Mouse (Mus musculus): ENCODE data around the gene Lamb2.

Gene Lamb2

GRCm38 (mm10) chr9:108479721-108480351, at the start of gene Lamb2:
Gene Lamb2 (plus strand): TSS chr9:108479736.
- no peak for DNase-seq (ENCODE audit: low read depth)

DNA sequence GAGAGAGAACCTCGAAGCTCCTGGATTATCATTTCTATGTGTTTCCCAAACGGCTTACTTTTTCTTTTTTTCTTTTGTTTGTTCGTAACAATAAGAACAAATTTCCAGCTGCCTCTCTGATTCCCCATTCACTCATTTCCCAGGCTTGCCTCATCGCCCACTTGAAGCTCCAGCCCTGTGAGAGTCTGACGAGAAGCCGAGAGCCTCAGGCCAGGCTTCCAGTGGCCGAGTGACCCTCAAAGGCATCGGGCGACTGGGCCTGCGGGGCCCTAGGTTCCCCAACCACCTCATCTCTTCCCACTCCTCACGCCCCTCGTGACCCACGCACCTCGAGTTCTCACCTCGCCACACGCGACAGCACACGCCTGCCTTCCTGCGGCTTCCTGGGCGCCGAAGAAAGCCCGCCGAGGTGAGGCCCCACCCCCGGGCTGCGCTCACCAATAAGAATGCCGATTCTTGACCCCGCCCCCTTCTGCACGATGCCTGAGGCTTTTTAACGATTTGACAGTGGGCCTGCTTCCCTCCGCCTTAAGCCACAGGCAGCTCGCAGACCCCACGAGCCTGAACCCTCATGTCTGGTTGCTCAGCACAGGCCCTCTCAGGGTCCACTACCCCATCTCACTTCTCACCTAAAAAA, 48.0 kb upstream of the Lamb2 start:
- no peak for DNase-seq (ENCODE audit: low read depth)

DNA sequence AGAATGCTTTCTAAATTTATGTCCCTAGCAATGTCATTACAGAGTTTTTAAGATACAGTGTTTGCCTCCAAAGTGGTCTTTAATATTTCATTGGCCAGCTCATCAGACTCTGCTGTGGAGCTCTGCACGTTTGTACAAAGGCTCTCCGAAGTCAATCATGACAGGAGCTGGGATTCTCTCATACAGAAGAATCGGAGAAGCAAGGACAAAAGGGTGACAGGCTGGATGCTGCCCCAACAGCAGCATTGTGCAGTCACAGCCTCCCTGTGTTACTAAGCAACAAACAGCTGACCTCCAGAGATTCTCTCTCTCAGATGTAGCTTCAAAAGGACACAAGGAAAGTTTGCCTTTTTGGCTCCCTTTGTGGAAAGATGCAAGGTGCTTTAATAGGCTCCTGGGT, 43.4 kb upstream of the Lamb2 start, which contains the start of gene BC048562:
Gene BC048562, plus strand, starts transcription at position 301 of the 400 bp plus-strand sequence.
- no peak for DNase-seq (ENCODE audit: low read depth)

GRCm38 (mm10) chr9:108439176-108439575, 40.4 kb upstream of the Lamb2 start:
- DNase-seq (ENCODE audit: low read depth), result no peak

DNA sequence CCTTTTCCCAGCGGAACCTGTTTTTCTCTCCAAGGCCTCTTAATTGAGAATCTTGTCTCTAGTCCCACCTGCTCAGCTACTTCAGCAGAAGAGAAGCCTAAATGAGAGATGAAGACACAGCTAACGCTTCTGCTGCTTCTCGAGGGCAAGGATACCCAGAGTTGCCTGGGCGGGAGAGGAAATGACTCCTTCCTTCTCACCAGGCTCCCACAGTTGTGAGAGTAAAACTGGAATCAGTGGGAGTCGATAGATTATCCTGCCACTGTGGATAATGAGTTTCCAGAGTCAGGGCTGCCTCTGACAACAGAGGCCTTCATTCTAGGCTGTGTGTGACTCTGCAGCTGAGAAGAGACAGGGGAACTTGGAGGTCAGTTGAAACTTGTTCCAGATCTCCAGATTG, 39.1 kb upstream of the Lamb2 start:
- no peak for DNase-seq (ENCODE audit: low read depth)

- no peak for DNase-seq (ENCODE audit: low read depth)
These were observed 38.2 kb upstream of the Lamb2 start for GRCm38 (mm10) chr9:108441236-108441919.

GRCm38 (mm10) chr9:108445125-108445524, 34.4 kb upstream of the Lamb2 start:
- DNase-seq (ENCODE audit: low read depth), result peak; percentile 19

DNA sequence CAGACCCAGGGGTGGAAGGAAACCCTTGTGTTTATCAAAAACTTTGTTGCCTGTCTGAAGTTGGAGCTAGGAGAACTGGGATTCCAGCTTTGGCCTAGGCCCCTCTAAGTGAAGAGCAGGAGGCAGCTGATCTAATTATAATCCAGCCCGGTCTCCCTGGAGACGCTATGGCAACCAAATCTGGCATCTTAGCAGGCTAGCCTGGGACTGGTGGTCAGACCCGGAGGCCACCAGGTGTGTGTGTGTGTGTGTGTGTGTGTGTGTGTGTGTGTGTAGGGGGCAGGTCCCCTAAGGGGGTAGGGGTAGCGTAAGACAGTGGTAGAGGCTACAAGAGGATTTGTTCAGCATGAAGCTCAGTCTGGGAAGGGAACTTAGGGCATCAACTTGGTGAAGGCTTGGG, 29.7 kb upstream of the Lamb2 start:
- no peak for DNase-seq (ENCODE audit: low read depth)

GRCm38 (mm10) chr9:108450292-108451169, 29.0 kb upstream of the Lamb2 start:
- DNase-seq (ENCODE audit: low read depth), result no peak

DNA sequence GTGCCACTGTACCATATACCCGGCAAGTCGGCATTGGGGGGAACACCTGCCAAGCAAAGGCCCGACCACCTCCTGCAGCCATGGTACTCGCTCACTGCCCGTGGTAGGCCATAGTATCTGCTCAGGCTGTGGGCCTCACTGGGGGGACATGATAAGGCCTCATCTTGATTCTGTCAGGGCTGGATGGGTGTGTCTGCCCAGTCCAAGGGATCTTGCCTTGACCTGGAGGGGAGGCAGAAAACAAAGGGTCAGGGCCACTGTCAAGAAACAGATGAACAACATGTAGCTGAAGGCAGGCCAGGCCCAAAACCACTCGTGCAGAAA, 28.4 kb upstream of the Lamb2 start:
- DNase-seq (ENCODE audit: low read depth), result no peak

GRCm38 (mm10) chr9:108451519-108452160, 27.9 kb upstream of the Lamb2 start:
- DNase-seq (ENCODE audit: low read depth), result no peak

DNA sequence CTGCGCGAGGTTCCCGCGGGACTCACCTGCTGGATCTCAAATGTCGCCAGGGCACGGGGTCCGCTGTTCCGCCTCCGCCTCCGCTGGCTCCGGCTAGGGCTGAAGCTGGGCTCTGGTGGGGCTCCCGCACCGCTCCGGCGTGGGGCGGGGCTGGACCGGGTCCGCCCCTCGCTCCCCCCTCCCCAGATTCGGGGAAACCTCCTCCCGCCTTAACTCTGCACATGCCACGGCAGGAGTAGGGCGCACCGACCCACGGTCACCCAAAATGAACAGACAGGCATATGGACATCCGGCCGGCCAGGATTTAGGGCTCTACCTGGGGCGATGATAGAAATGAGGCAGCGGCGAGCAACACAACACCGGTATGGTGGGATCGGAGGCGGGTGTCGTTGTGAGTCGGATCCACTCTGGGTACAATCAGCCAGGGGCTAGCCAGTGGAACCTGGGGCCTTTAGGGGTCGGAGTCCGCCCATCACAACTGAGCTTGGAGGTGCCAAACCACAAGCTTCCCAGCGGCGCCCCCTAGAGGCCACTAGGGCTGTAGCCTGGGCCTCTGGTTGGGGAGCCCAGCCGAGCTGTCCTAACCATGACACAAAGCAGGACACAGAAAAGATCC, 27.1 kb upstream of the Lamb2 start:
- peak; percentile 69 for DNase-seq (ENCODE audit: low read depth)

DNA sequence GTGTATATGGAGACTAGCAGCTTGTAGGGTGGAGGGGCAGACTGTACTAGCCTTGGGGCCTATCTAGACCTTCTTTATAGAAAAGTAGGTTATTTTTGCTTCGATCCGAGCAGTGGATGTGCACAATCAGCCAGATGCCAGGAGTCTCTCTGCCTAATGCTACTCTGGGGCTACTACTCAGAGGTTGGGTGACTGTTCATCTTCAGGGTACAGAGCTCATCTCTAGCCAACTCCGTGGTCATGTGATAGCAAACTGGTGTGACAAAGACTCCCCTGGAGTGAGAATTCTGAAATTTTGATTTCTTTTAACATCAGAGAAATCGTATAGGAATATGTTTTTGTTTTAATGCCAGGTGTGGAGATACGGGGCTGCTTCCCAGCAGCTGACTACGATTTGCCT, 26.6 kb upstream of the Lamb2 start:
- no peak for DNase-seq (ENCODE audit: low read depth)

DNA sequence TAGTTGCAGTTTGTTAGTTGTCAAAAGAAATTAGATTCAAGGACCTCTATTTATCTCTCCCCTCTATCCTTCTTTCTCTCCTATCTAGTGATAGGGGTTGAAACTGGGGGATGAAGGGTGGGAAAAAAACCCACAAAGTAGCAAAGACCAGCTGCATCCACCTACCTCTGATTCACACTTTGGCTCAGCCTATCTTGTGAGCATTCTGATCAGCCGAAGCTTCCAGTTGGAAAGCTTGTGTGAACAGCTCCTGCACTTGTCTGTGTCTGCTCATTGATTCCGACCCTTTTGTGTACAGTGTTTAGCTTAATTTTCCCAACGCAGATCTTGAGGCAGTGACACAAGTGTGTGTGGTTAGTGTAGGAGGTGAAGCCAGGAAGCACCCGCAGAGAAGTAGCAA, 26.1 kb upstream of the Lamb2 start:
- DNase-seq (ENCODE audit: low read depth), result no peak

DNA sequence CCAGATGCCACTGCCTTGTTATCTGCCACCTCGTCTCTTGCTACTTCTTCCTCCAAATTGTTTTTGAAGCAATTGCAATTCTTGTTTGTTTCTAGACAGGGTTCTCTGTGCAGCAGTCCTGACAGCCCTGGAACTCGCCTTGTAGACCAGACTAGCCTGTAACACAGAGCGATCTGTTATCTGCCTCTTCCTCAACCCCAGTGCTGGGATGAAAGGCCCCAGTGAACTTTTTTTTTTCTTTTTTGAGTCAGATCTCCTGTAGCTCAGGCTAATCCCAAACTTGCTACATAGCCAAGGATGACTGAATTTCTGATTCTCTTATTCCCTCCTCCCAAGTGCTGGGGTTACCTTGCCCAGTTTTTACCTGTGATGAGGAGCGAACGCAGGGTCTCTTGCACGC, 25.1 kb upstream of the Lamb2 start:
- no peak for DNase-seq (ENCODE audit: low read depth)

DNA sequence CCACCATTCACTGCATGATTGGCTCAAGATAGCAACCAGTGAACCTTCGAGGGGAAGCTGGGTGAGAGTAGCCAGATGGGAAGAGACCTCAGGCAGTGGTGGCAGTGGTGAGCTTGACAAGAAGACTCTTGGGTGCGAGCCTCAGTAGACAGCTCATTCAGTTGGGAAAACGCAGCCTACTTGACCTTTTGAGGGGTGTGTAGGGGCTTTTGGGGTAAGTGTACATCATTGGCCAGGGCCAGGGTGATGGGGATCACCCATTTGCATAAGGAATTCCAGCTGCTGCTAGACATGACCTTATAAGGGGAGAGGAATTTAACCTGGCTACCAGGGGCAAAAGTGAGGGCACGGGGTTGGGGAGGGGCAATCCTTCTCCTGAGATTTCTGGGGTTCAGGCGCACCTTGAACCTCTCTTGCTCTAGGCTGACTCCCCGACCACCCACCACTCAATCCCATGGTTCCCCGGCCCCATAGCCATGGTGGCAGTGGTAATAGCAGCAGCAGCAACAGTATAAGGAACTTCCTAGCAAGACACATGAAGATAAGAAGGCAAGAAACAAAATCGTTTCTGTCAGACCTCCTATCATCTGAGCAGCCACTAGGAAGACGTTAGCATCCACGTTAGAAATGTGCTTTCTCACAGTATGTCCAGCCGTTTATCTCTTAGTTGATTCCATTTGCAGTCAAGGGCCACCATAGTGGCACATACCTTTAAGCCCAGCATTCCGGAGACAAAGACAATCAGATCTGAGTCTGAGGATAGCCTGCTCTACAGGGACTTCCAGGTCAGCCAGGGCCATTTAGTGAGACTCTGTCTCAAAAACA, 23.6 kb upstream of the Lamb2 start:
- DNase-seq (ENCODE audit: low read depth), result no peak

DNA sequence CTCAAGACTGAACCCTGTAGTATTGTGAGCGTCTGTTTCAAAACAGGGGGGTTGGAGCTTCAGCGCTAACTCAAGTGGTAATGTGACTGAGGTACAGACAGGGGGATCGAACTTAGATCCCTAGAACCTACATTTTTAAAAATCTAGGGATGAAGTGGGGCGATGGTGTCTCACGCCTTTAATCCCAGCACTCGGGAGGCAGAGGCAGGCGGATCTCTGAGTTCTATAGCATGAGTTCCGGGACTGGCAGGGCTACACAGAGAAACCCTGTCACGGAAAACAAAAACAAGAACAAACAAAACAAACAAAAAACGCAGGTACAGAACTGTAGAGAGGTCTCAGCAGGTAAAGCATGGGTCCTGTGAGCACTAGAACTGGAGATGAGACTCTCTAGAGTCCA, 22.6 kb upstream of the Lamb2 start:
- no peak for DNase-seq (ENCODE audit: low read depth)

- DNase-seq (ENCODE audit: low read depth), result no peak
These were observed 19.6 kb upstream of the Lamb2 start for GRCm38 (mm10) chr9:108459939-108460318.

DNA sequence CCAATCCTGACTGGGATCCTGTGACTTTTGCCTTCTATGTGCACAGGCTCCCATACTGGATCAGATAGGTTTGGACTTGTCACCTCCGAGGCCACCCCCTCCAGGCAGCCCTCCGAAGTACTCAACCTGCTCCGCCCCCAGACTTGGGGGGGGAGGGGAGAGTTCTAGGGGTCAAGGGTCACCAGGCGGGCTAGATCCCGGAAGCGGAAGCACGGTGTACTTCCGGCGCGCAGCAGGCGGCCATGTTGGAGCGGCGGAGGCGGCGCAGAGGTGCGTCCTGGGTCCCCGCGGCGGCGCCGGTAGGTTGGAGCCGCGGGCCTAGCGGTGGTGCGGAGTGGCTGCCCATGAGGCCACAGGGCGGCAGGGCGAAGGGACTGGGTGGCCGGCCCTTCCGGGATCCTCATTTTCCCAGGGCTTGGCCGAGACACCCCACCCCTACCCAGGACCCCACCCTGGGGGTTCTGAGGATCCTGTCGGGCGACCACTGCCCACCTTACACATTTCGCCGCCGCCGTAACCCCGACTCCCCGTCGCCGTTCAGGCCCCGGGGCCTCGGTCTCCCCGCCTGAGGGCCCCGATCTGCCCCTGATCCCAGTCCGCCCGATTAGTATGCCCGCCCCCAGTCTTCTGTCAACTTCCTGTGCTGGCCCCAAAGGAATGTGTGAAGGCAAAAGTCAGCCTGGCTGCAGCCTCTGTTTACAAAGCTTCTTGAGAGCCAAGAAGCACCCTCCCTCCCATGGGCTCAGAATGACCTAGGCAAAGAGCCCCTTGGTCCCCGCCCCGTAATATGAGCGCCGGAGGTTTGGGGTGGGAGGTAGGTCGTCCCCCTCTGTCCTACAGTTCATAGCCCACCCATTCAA, 19.0 kb upstream of the Lamb2 start, which contains the start of gene Ccdc71:
Gene Ccdc71, plus strand, starts transcription at position 209 of the 860 bp plus-strand sequence.
- DNase-seq (ENCODE audit: low read depth), result peak; percentile 91

DNA sequence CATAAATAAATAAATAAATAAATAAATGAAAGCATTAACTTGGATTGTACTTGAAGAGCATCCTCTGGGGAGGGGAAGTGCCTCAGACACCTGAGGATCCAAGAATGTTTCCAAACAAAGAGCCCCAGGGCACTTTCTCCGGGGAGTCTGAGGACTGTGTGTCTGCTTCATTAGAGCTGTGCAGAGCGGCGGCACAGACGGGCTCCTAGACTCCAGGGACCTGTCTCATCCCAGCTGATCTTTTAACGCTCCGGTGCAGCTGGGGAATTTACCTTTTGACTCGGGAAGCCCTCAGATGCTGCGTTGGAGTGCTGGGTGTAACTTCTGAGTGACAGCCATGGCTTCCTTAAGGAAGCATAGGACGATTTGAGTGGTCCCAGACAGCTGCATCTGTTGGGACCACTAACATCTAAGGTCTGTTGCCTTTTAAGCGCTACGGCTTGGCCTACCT, 18.3 kb upstream of the Lamb2 start, which contains the start of gene Klhdc8b:
Gene Klhdc8b, minus strand, starts transcription at position 401 of the 451 bp plus-strand sequence.
- no peak for DNase-seq (ENCODE audit: low read depth)
